In the genomic region with DNA sequence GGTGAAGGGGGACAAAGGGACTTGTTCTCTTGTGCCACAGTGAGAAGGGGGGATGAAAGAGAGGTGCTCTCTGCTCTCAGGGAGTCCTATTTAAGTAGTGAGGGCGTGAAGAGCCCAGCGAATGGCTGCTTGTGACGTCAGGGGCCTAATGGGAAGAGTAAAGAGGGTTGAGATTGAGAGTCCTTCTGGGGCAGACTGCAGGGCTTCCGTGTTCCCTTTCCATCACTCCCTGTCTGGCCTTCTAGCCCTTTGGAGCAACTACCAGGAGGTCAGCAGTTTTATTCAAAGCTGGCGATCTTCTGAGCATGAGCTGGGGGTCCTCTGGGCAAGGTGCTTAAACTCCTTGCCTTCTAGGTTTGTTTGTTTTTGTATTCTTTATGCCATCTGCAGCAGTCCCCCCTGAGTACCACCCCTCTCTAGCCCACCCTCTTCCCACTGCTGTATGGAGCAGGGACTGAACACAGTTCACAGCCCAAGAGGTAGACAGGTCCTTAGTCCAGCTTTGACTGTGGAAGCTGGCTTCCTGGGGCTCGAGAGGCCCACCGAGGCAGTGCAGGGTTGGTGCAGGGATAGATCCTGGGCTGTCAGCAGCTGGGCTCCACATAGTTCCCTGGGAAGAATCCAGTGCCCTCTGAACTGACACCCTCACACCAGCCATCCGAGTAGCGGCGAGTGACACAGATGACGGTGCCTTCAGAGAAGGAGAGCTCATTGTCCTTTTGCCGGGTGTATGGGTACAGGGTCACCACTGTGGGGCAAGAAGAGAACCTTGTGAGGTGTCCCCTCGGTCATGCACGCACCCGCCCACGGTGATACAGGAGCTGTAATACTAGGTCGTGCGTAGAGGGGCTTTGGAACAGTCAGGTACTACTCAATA, we compare ENCODE assay signal across 30 mouse cellular contexts. TPM values are rescaled to one million over a fixed set of nuclear protein-coding genes. Genes with fewer than 3 reads are reported as not detected.
DNase-seq lines count a peak whose midpoint lies in the region; ATAC-seq and TF ChIP-seq lines count a peak whose summit lies in the region.
"Had no signal": no experiment of that assay in that cellular context is flagged by ENCODE, and none has a peak within 500 bp of the region (broad histone marks: within the 10 kb centered on the region; RNA-seq: fewer than 3 reads in every experiment).

No protein-coding gene starts in this region.

- H3K4me3 ChIP-seq in heart, postnatal 0 days (ENCODE audit: low read depth, low read length): no peak overlapping the region
- no peak overlapping the region for H3K4me3 ChIP-seq in midbrain, embryonic 11.5 days (ENCODE audit: low read depth, low read length)
- no peak overlapping the region for H3K4me3 ChIP-seq in midbrain, embryonic 13.5 days (replicated peaks)
- H3K4me3 ChIP-seq in G1E (ENCODE audit: low read depth, low read length): peak overlapping the region; percentile 16; the same call in 1 of the 2 replicates
- no peak overlapping the region for H3K4me3 ChIP-seq in embryonic facial prominence, embryonic 10.5 days
- H3K4me3 ChIP-seq in gastrocnemius, adult 2 months: no peak overlapping the region
- H3K4me3 ChIP-seq: layer of hippocampus, adult 2 months; left cerebral cortex, adult 2 months; megakaryocyte, embryonic 14.5 days had no signal

- TF ChIP-seq EP300 in heart, postnatal 0 days (IDR thresholded peaks at IDR 0.05; ENCODE audit: low read depth): no peak

- no peak for ATAC-seq in heart, postnatal 0 days (ENCODE audit: insufficient read depth, low read depth)
- ATAC-seq in midbrain, embryonic 11.5 days (ENCODE audit: low FRiP score): no peak
- no peak for ATAC-seq in midbrain, embryonic 13.5 days
- no peak for ATAC-seq in G1E (ENCODE audit: extremely low read depth, insufficient number of reproducible peaks, low FRiP score, poor library complexity, severe bottlenecking)
- ATAC-seq: forebrain, embryonic 14.5 days; inflammation-experienced regulatory T-cells, adult 6 months; lung, postnatal 0 days had no signal

- H3K27ac ChIP-seq in heart, postnatal 0 days (ENCODE audit: low read depth): peak overlapping the region; percentile 69; the same call in 1 of the 2 replicates
- no peak overlapping the region for H3K27ac ChIP-seq in midbrain, embryonic 11.5 days (ENCODE audit: low read depth, low read length)
- H3K27ac ChIP-seq in midbrain, embryonic 13.5 days: no peak overlapping the region
- H3K27ac ChIP-seq in embryonic facial prominence, embryonic 10.5 days (replicated peaks): no peak overlapping the region
- no peak overlapping the region for H3K27ac ChIP-seq in gastrocnemius, adult 2 months
- H3K27ac ChIP-seq: hindbrain, embryonic 14.5 days; layer of hippocampus, adult 2 months; left cerebral cortex, adult 2 months; stomach, embryonic 15.5 days had no signal

- H3K9me3 ChIP-seq in heart, postnatal 0 days (replicated peaks; ENCODE audit: control insufficient read depth, low read length): no peaks in the 10 kb centered on the region
- H3K9me3 ChIP-seq in midbrain, embryonic 11.5 days (ENCODE audit: control insufficient read depth, low read length): no peaks in the 10 kb centered on the region
- no peaks in the 10 kb centered on the region for H3K9me3 ChIP-seq in midbrain, embryonic 13.5 days
- H3K9me3 ChIP-seq in G1E (replicated peaks): peaks cover 13% of the 10 kb centered on the region
- no peaks in the 10 kb centered on the region for H3K9me3 ChIP-seq in embryonic facial prominence, embryonic 10.5 days
- H3K9me3 ChIP-seq: stomach, embryonic 15.5 days had no signal

- H3K4me2 ChIP-seq in heart, postnatal 0 days (ENCODE audit: low read depth, low read length): no peak overlapping the region
- H3K4me2 ChIP-seq in midbrain, embryonic 11.5 days: no peak overlapping the region
- H3K4me2 ChIP-seq in midbrain, embryonic 13.5 days (replicated peaks): no peak overlapping the region
- H3K4me2 ChIP-seq: hindbrain, embryonic 14.5 days had no signal

- intact Hi-C loops in heart, postnatal 25 days (cut with DNase I): no loop called here
- intact Hi-C loops in left cerebral cortex, postnatal 36 days (cut with DNase I): no loop called here
- intact Hi-C loops in gastrocnemius, adult 2 months (cut with DNase I): no loop called here

- H3K9ac ChIP-seq in heart, postnatal 0 days (replicated peaks; ENCODE audit: low read depth, low read length): no peak overlapping the region
- H3K9ac ChIP-seq in midbrain, embryonic 11.5 days (ENCODE audit: low read length): no peak overlapping the region
- H3K9ac ChIP-seq in midbrain, embryonic 13.5 days (replicated peaks): no peak overlapping the region
- H3K9ac ChIP-seq: hindbrain, embryonic 14.5 days; stomach, embryonic 15.5 days had no signal

- no peak for TF ChIP-seq CTCF in heart, postnatal 0 days (IDR thresholded peaks at IDR 0.05; ENCODE audit: low read depth)
- no peak for TF ChIP-seq CTCF in G1E (IDR thresholded peaks at IDR 0.05; ENCODE audit: low read depth, low read length)
- no peak for TF ChIP-seq CTCF in gastrocnemius, adult 2 months (IDR thresholded peaks at IDR 0.05)

- peaks cover 36% of the 10 kb centered on the region for H3K4me1 ChIP-seq in heart, postnatal 0 days (ENCODE audit: control insufficient read depth, insufficient read depth)
- H3K4me1 ChIP-seq in midbrain, embryonic 11.5 days (ENCODE audit: control insufficient read depth, insufficient read depth, low read length): peaks cover 16% of the 10 kb centered on the region
- H3K4me1 ChIP-seq in midbrain, embryonic 13.5 days (replicated peaks): peaks cover 34% of the 10 kb centered on the region
- H3K4me1 ChIP-seq in G1E (ENCODE audit: insufficient read depth, low read depth, low read length): peaks cover 98% of the 10 kb centered on the region
- H3K4me1 ChIP-seq in embryonic facial prominence, embryonic 10.5 days: peaks cover 60% of the 10 kb centered on the region

- 74% methylated on average over 18 of the region's 18 CpGs for WGBS in heart, postnatal 0 days
- WGBS in midbrain, embryonic 11.5 days: 36% methylated on average over 18 of the region's 18 CpGs
- 37% methylated on average over 18 of the region's 18 CpGs for WGBS in midbrain, embryonic 13.5 days
- 32% methylated on average over 18 of the region's 18 CpGs for WGBS in embryonic facial prominence, embryonic 10.5 days

- H3K27me3 ChIP-seq in heart, postnatal 0 days (ENCODE audit: control insufficient read depth, insufficient read depth, low read length): peaks cover 38% of the 10 kb centered on the region
- H3K27me3 ChIP-seq in midbrain, embryonic 11.5 days (ENCODE audit: control insufficient read depth, insufficient read depth, low read length): peaks cover 86% of the 10 kb centered on the region
- H3K27me3 ChIP-seq in midbrain, embryonic 13.5 days: peaks cover 98% of the 10 kb centered on the region
- no peaks in the 10 kb centered on the region; the same call in 1 of the 2 replicates for H3K27me3 ChIP-seq in G1E (ENCODE audit: insufficient read depth, low read length)
- H3K27me3 ChIP-seq in embryonic facial prominence, embryonic 10.5 days (replicated peaks; ENCODE audit: low read depth, poor library complexity, severe bottlenecking): peaks cover 100% of the 10 kb centered on the region

- DNase-seq in heart, postnatal 0 days (ENCODE audit: low spot score): no peak
- no peak for DNase-seq in heart, postnatal 25 days (ENCODE audit: low spot score)
- DNase-seq in midbrain, embryonic 11.5 days (ENCODE audit: low spot score, missing footprints): peak; percentile 90
- no peak for DNase-seq in G1E (ENCODE audit: low spot score)
- peak; percentile 16 for DNase-seq in embryonic facial prominence, embryonic 10.5 days (ENCODE audit: low spot score)
- DNase-seq in left cerebral cortex, postnatal 36 days (ENCODE audit: low spot score in 2 of 2): no peak
- DNase-seq in gastrocnemius, adult 2 months: no peak
- DNase-seq: adrenal gland, adult 2 months; adrenal gland, postnatal 36 days; cerebellum, adult 8-10 months; cerebellum, postnatal 25 days; gastrocnemius, postnatal 36 days; heart, postnatal 4 days; kidney, adult 11 months; kidney, postnatal 36 days; lung, adult 18-20 months; lung, postnatal 4 days; midbrain, embryonic 14.5 days; right cerebral cortex, postnatal 25 days had no signal

- H3K36me3 ChIP-seq in heart, postnatal 0 days (replicated peaks; ENCODE audit: control insufficient read depth, insufficient read depth, low read length): peaks cover 21% of the 10 kb centered on the region
- no peaks in the 10 kb centered on the region for H3K36me3 ChIP-seq in midbrain, embryonic 11.5 days (ENCODE audit: control insufficient read depth, insufficient read depth, low read length)
- no peaks in the 10 kb centered on the region for H3K36me3 ChIP-seq in midbrain, embryonic 13.5 days
- peaks cover 77% of the 10 kb centered on the region for H3K36me3 ChIP-seq in G1E (replicated peaks)
- no peaks in the 10 kb centered on the region for H3K36me3 ChIP-seq in embryonic facial prominence, embryonic 10.5 days (replicated peaks)
- H3K36me3 ChIP-seq: stomach, embryonic 15.5 days had no signal

RNA-seq across cellular contexts. Expression of a gene that starts 4.6 kb away (rescaled TPM):
- 0.66 and 26.8 TPM in 2 replicates for total RNA-seq in heart, postnatal 0 days (2014; rRNA removed; ENCODE audit: low replicate concordance)
- polyA plus RNA-seq in heart, postnatal 0 days (2015; fragmentation: Nextera tagmentation; extraction: Ambion mirVana): 38.7 and 40.1 TPM in 2 replicates
- 10 to 100 TPM; 20.6 to 21.9 TPM for total RNA-seq in heart, postnatal 25 days (2021)
- 4.9 and 5.6 TPM in 2 replicates for polyA plus RNA-seq in midbrain, embryonic 11.5 days (2014; fragmentation: Nextera tagmentation; extraction: Ambion mirVana)
- polyA plus RNA-seq in midbrain, embryonic 13.5 days (2015; fragmentation: Nextera tagmentation; extraction: Ambion mirVana): 2.7 and 3.8 TPM in 2 replicates
- total RNA-seq in G1E (2014; fragmentation: Nextera tagmentation): 40.9 and 50.3 TPM in 2 replicates
- 31.0 and 33.6 TPM in 2 replicates for total RNA-seq in G1E (2017)
- 11.8 and 15.0 TPM in 2 replicates for polyA plus RNA-seq in G1E (2012)
- polyA plus RNA-seq in embryonic facial prominence, embryonic 10.5 days (2016; fragmentation: Nextera tagmentation; extraction: Ambion mirVana): 9.5 and 10.0 TPM in 2 replicates
- total RNA-seq in left cerebral cortex, postnatal 36 days (2021): 1 to 10 TPM; 3.1 to 3.9 TPM
- 1 to 10 TPM; 2.6 to 7.6 TPM for total RNA-seq in gastrocnemius, adult 2 months (2021)

RNA-seq across cellular contexts. Expression of a gene that starts 8.1 kb away (rescaled TPM):
- 45.0 and 46.6 TPM in 2 replicates for total RNA-seq in heart, postnatal 0 days (2014; rRNA removed; ENCODE audit: low replicate concordance)
- 6.7 and 7.9 TPM in 2 replicates for polyA plus RNA-seq in heart, postnatal 0 days (2015; fragmentation: Nextera tagmentation; extraction: Ambion mirVana)
- 100 to 1,000 TPM; 174 to 181 TPM for total RNA-seq in heart, postnatal 25 days (2021)
- not detected in 2 replicates for polyA plus RNA-seq in midbrain, embryonic 11.5 days (2014; fragmentation: Nextera tagmentation; extraction: Ambion mirVana)
- not detected in 2 replicates for polyA plus RNA-seq in midbrain, embryonic 13.5 days (2015; fragmentation: Nextera tagmentation; extraction: Ambion mirVana)
- 34.5 and 43.0 TPM in 2 replicates for total RNA-seq in G1E (2014; fragmentation: Nextera tagmentation)
- total RNA-seq in G1E (2017): 7.0 and 7.4 TPM in 2 replicates
- 236 and 275 TPM in 2 replicates for polyA plus RNA-seq in G1E (2012)
- polyA plus RNA-seq in embryonic facial prominence, embryonic 10.5 days (2016; fragmentation: Nextera tagmentation; extraction: Ambion mirVana): not detected in 2 replicates
- 10 to 100 TPM; 70.8 to 84.6 TPM for total RNA-seq in left cerebral cortex, postnatal 36 days (2021)
- 100 to 1,000 TPM; 274 to 394 TPM for total RNA-seq in gastrocnemius, adult 2 months (2021)
- polyA plus RNA-seq: embryonic facial prominence, embryonic 11.5 days; forebrain, embryonic 14.5 days; inflammation-experienced regulatory T-cells, adult 6 months; kidney, embryonic 16.5 days had no signal

RNA-seq across cellular contexts. Expression of a gene that starts 9.9 kb away (rescaled TPM):
- total RNA-seq in heart, postnatal 0 days (2014; rRNA removed; ENCODE audit: low replicate concordance): 11.4 and 13.4 TPM in 2 replicates
- 13.3 and 14.3 TPM in 2 replicates for polyA plus RNA-seq in heart, postnatal 0 days (2015; fragmentation: Nextera tagmentation; extraction: Ambion mirVana)
- 10 to 100 TPM in 1 of 2 experiments, 1 to 10 TPM in 1; 8.8 to 10.4 TPM for total RNA-seq in heart, postnatal 25 days (2021)
- 1.2 and 2.1 TPM in 2 replicates for polyA plus RNA-seq in midbrain, embryonic 11.5 days (2014; fragmentation: Nextera tagmentation; extraction: Ambion mirVana)
- polyA plus RNA-seq in midbrain, embryonic 13.5 days (2015; fragmentation: Nextera tagmentation; extraction: Ambion mirVana): 1.1 and 1.6 TPM in 2 replicates
- total RNA-seq in G1E (2014; fragmentation: Nextera tagmentation): 22.7 and 29.2 TPM in 2 replicates
- total RNA-seq in G1E (2017): 12.7 and 14.1 TPM in 2 replicates
- 56.9 and 79.3 TPM in 2 replicates for polyA plus RNA-seq in G1E (2012)
- polyA plus RNA-seq in embryonic facial prominence, embryonic 10.5 days (2016; fragmentation: Nextera tagmentation; extraction: Ambion mirVana): 3.7 and 4.1 TPM in 2 replicates
- 1 to 10 TPM; 5.1 to 5.3 TPM for total RNA-seq in left cerebral cortex, postnatal 36 days (2021)
- 1 to 10 TPM; 2.2 to 3.0 TPM for total RNA-seq in gastrocnemius, adult 2 months (2021)

Comparison
In these comparisons a context has a peak if more than half of its experiments do, and no peak if none do; other contexts are left out.
1. DNase-seq: peak in midbrain, embryonic 11.5 days (single experiment) and embryonic facial prominence, embryonic 10.5 days (single experiment); none in heart, postnatal 0 days (single experiment), heart, postnatal 25 days (single experiment), G1E (single experiment), left cerebral cortex, postnatal 36 days (0 of 2) and gastrocnemius, adult 2 months (single experiment).